Mouse (Mus musculus) right cerebral cortex, postnatal 4 days (tissue): ENCODE measurements around the gene Klra5.
"Not testable (repeated sequence)": the region's sequence is repeated elsewhere in the genome, so short reads cannot be mapped to it uniquely, and the experiment has no call there.

Experiments used
- DNase-seq: peaks from one replicate; pipeline ENCODE4 v3.0.0-alpha.2; 2022

The Klra5 gene

DNA sequence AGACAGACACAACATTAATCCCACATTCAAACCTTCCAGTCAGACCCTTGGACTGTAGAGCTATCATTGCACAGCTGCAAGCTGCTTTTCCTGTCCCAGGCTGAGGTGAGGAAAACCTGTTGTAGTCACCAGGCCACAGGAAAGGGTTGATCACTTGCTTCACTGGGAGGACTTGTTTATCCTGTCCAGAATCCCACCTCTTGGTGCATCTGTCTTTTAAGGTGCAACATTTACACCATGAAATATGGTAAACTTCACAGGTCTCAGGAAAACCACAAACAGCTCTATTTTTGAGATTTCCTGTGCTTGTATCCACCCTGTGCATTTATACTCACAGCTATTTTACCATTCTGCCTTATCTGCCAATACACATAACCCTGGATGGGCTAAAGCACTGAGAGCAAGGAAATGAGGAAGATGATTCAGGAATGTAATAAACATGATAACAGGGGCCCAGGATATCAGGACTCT, at the start of gene Klra5:
Gene Klra5 (minus strand): TSS at position 175 of the 471 bp plus-strand sequence.
- DNase-seq = not testable (repeated sequence)

DNA sequence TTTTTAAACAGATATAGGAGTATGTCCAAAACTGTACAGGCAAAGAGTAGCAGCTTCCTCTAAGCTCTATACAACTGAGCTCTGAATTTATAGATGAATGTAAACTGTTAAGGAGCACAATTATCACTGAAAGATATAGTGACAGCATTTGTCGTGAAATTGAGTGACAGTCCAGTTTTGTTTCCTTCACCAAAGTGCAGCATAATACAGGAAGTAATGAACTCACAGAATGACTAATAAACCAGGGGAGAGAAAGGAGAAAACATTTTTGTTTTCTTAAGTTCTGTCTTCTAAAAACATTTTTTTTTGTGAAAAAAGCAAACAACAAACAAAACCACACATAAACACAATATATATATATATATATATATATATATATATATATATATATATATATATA, 454 bp downstream of the Klra5 start:
- DNase-seq = no peak

DNA sequence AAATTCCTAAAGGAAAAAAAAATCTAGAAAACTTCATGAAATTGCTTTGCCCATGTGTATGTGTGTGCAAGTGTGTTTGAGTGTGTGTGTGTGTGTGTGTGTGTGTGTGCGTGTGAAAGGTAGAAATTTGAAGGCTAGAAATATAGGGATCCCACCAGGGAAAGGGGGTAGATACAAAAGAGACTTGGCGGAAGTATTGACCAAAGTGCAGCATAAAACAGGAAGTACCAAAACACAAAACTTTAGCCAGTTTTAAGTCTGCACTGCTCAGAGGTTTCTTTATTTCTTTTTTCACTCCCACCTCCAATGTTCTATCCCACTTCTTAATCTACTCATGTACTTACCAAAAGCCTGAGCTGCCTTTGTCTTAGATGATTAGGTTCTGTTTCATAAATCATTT, 34.9 kb downstream of the Klra5 start:
- no peak for DNase-seq

DNA sequence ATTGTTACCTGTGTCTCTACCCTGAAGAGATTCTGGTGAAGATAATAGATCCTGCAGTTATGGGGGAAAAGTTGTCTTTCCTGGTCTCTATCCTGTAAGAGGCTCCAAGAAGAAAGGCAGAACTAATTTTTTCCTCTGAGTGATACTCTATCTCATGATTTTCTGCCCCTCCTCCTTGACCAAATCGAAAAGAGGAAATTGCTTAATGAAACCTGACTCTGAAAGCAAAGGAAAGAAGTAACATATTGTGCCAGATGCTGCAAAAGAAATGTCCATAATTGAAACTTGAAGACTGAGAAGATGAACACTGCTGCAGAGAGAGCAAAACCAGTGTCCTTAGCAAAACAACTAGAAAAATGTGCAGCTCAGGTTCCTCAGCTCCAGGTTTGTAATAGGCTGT, 40.9 kb downstream of the Klra5 start, which contains the start of gene Klra17:
Gene Klra17 (minus strand): TSS at position 124 of the 400 bp plus-strand sequence.
- DNase-seq = no peak

- not testable (repeated sequence) for DNase-seq
These were observed 55.1 kb downstream of the Klra5 start, which contains the start of gene Gm17631 for GRCm38 (mm10) chr6:129862349-129862748. Gm17631 (plus strand) TSS chr6:129862649.
